Mouse (Mus musculus) neural tube, embryonic 11.5 days (tissue): ENCODE measurements at regions not wholly inside any gene's neighbourhood (a gene's known extent, or its start where the extent isn't known, plus 50 kb on each side); places are given as distances from the start of the nearest gene placed in this dataset.

Experiments used
- ATAC-seq: fragments of 200-750 bp; cut with Nextera tagmentation; 2 replicates; pipeline ENCODE4 v1.8.0; 2017; ENCODE audit warnings: moderate number of reproducible peaks, mild to moderate bottlenecking, moderate TSS enrichment, moderate library complexity; ENCODE audit not compliant: insufficient read depth, low FRiP score, low TSS enrichment
- DNase-seq: peaks from one replicate; pipeline ENCODE4 v3.0.0-alpha.2; 2015; ENCODE audit warnings: low spot score
- H3K27ac ChIP-seq: fragments of 300-500 bp; sonication (generic); 2 replicates; pipeline ENCODE4 v1.5.1; 2014; ENCODE audit warnings: low read depth, mild to moderate bottlenecking, low read length
- H3K27me3 ChIP-seq: fragments of 300-500 bp; sonication (generic); 2 replicates; pipeline ENCODE4 v1.6.1; 2014; ENCODE audit warnings: mild to moderate bottlenecking, low read length, mixed read lengths; ENCODE audit not compliant: control insufficient read depth, insufficient read depth
- H3K36me3 ChIP-seq: fragments of 300-500 bp; sonication (generic); 2 replicates; pipeline ENCODE4 v1.6.1; 2014; ENCODE audit warnings: mild to moderate bottlenecking, low read length, moderate library complexity, mixed read lengths; ENCODE audit not compliant: control insufficient read depth, insufficient read depth
- H3K4me1 ChIP-seq: fragments of 300-500 bp; sonication (generic); 2 replicates; pipeline ENCODE4 v1.6.1; 2014; ENCODE audit warnings: low read length, mixed read lengths; ENCODE audit not compliant: control insufficient read depth, insufficient read depth
- H3K4me2 ChIP-seq: fragments of 300-500 bp; sonication (generic); 2 replicates; pipeline ENCODE4 v1.6.1; 2014; ENCODE audit warnings: low read depth, mild to moderate bottlenecking, moderate library complexity
- H3K4me3 ChIP-seq: fragments of 300-500 bp; sonication (generic); 2 replicates; pipeline ENCODE4 v1.5.1; 2014; ENCODE audit warnings: low read depth, low read length
- H3K9ac ChIP-seq: fragments of 300-500 bp; sonication (generic); 2 replicates; pipeline ENCODE4 v1.6.1; 2014; ENCODE audit warnings: mild to moderate bottlenecking, low read length
- H3K9me3 ChIP-seq: fragments of 300-500 bp; sonication (generic); 2 replicates; pipeline ENCODE4 v1.6.1; 2016; ENCODE audit warnings: low read length; ENCODE audit not compliant: control insufficient read depth
- WGBS: fragments of 180-500 bp; shearing (Covaris S2); extraction: QIAGEN DNeasy Blood & Tissue Kit; methylation state at CpG from one replicate; pipeline ENCODE4 v1.1.7; 2014; 5-methylcytosine and 5-hydroxymethylcytosine counted together

- DNase-seq = no peak
- ATAC-seq = no peak
- Histone ChIP-seq H3K4me2 (no peak overlapping the region), H3K36me3 (no peaks in the 10 kb centered on the region), H3K27ac (no peak overlapping the region), H3K4me1 (no peaks in the 10 kb centered on the region), H3K27me3 (no peaks in the 10 kb centered on the region), H3K4me3 (no peak overlapping the region), H3K9me3 (no peaks in the 10 kb centered on the region), H3K9ac (no peak overlapping the region)
- 93% methylated on average over 2 of the region's 2 CpGs for WGBS
Observed at GRCm38 (mm10) chr11:65638211-65638610, 149.9 kb downstream of the Map2k4 start.

- no peak overlapping the region for H3K4me3 ChIP-seq
- ATAC-seq = no peak
- H3K27me3 ChIP-seq = no peaks in the 10 kb centered on the region
- H3K36me3 ChIP-seq = no peaks in the 10 kb centered on the region
- DNase-seq = no peak
- H3K9ac ChIP-seq = no peak overlapping the region
- no peak overlapping the region for H3K4me2 ChIP-seq
- no peaks in the 10 kb centered on the region for H3K4me1 ChIP-seq
- H3K9me3 ChIP-seq = no peaks in the 10 kb centered on the region
- 88% methylated on average over 3 of the region's 3 CpGs for WGBS
- no peak overlapping the region for H3K27ac ChIP-seq
Observed at GRCm38 (mm10) chr11:65637206-65637605, 150.9 kb downstream of the Map2k4 start.

GRCm38 (mm10) chr11:65635307-65635706 lies 152.8 kb downstream of the Map2k4 start:
- H3K9me3 ChIP-seq = no peaks in the 10 kb centered on the region
- no peaks in the 10 kb centered on the region for H3K4me1 ChIP-seq
- H3K27ac ChIP-seq = no peak overlapping the region
- H3K36me3 ChIP-seq = no peaks in the 10 kb centered on the region
- H3K27me3 ChIP-seq = no peaks in the 10 kb centered on the region
- ATAC-seq (no peak), DNase-seq (no peak)
- 89% methylated on average over 4 of the region's 4 CpGs for WGBS
- no peak overlapping the region for H3K4me2 ChIP-seq
- H3K9ac ChIP-seq = no peak overlapping the region
- no peak overlapping the region for H3K4me3 ChIP-seq

GRCm38 (mm10) chr11:65631164-65631563 lies 156.9 kb downstream of the Map2k4 start:
- no peak for DNase-seq
- Histone ChIP-seq H3K36me3 (no peaks in the 10 kb centered on the region), H3K27me3 (no peaks in the 10 kb centered on the region), H3K4me2 (no peak overlapping the region), H3K4me1 (no peaks in the 10 kb centered on the region), H3K9me3 (no peaks in the 10 kb centered on the region), H3K27ac (no peak overlapping the region), H3K4me3 (no peak overlapping the region), H3K9ac (no peak overlapping the region)
- no peak for ATAC-seq
- WGBS = 75% methylated on average over 3 of the region's 3 CpGs

GRCm38 (mm10) chr11:65630436-65630835 lies 157.7 kb downstream of the Map2k4 start:
- ATAC-seq (no peak), DNase-seq (no peak)
- Histone ChIP-seq H3K27me3 (no peaks in the 10 kb centered on the region), H3K27ac (no peak overlapping the region), H3K4me2 (no peak overlapping the region), H3K36me3 (no peaks in the 10 kb centered on the region), H3K4me3 (no peak overlapping the region), H3K4me1 (no peaks in the 10 kb centered on the region), H3K9me3 (no peaks in the 10 kb centered on the region), H3K9ac (no peak overlapping the region)
- 69% methylated on average over 1 of the region's 1 CpGs for WGBS

GRCm38 (mm10) chr11:65629320-65629719 lies 158.8 kb downstream of the Map2k4 start:
- Histone ChIP-seq H3K27ac (no peak overlapping the region), H3K36me3 (no peaks in the 10 kb centered on the region), H3K27me3 (no peaks in the 10 kb centered on the region), H3K9ac (no peak overlapping the region), H3K4me3 (no peak overlapping the region), H3K9me3 (no peaks in the 10 kb centered on the region), H3K4me2 (no peak overlapping the region), H3K4me1 (no peaks in the 10 kb centered on the region)
- 92% methylated on average over 5 of the region's 5 CpGs for WGBS
- DNase-seq (no peak), ATAC-seq (no peak)

GRCm38 (mm10) chr11:65618976-65619375 lies 169.1 kb downstream of the Map2k4 start:
- no peak overlapping the region for H3K4me2 ChIP-seq
- H3K36me3 ChIP-seq = no peaks in the 10 kb centered on the region
- H3K9ac ChIP-seq = no peak overlapping the region
- no peak overlapping the region for H3K4me3 ChIP-seq
- ATAC-seq (no peak), DNase-seq (no peak)
- no peak overlapping the region for H3K27ac ChIP-seq
- WGBS = 90% methylated on average over 4 of the region's 4 CpGs
- no peaks in the 10 kb centered on the region for H3K4me1 ChIP-seq
- no peaks in the 10 kb centered on the region for H3K9me3 ChIP-seq
- H3K27me3 ChIP-seq = no peaks in the 10 kb centered on the region

GRCm38 (mm10) chr11:65610536-65610935 lies 177.6 kb downstream of the Map2k4 start:
- Histone ChIP-seq H3K4me2 (no peak overlapping the region), H3K4me1 (no peaks in the 10 kb centered on the region), H3K27me3 (no peaks in the 10 kb centered on the region), H3K36me3 (no peaks in the 10 kb centered on the region), H3K9ac (no peak overlapping the region), H3K27ac (no peak overlapping the region), H3K9me3 (no peaks in the 10 kb centered on the region), H3K4me3 (no peak overlapping the region)
- ATAC-seq (no peak), DNase-seq (no peak)
- 95% methylated on average over 3 of the region's 3 CpGs for WGBS

- 74% methylated on average over 4 of the region's 4 CpGs for WGBS
- H3K36me3 ChIP-seq = no peaks in the 10 kb centered on the region
- no peaks in the 10 kb centered on the region for H3K4me1 ChIP-seq
- H3K4me2 ChIP-seq = no peak overlapping the region
- no peak overlapping the region for H3K27ac ChIP-seq
- ATAC-seq = no peak
- H3K4me3 ChIP-seq = no peak overlapping the region
- no peak overlapping the region for H3K9ac ChIP-seq
- DNase-seq = no peak
- H3K9me3 ChIP-seq = no peaks in the 10 kb centered on the region
- H3K27me3 ChIP-seq = no peaks in the 10 kb centered on the region
Observed at GRCm38 (mm10) chr11:65609056-65609455, 179.0 kb downstream of the Map2k4 start.
